Mouse (Mus musculus): ENCODE data around the gene Iqsec1. TPM values are rescaled to one million over a fixed set of nuclear protein-coding genes. Genes with fewer than 3 reads are reported as not detected.
A peak's percentile ranks its signal among the peaks of the same experiment; 100 is the strongest.

The Iqsec1 gene
- total RNA-seq, 1 experiment from 2014 or later = 104 TPM

- peak; percentile 50 for DNase-seq
Measured at GRCm38 (mm10) chr6:90618821-90619636, 369.5 kb downstream of the Iqsec1 start.

DNA sequence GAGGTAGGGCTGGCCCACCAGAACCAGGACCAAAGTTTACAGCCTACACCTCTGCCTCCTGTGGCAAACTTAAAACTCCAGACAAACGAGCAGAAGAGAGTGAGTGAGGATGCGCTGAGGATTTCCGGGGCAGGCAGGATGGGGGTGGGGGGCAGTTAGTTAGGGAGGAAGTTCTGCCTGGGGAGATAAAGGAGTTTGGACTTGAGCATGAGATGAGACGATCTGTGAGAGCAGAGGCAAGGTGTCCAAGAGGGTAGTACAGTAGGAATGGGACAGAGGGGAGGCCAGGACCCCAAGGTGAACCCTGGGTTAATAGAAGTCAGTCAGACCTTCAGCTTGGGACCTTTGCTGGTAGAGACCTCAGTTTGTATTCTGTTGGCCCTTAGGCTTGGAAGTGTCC lies 370.2 kb downstream of the Iqsec1 start:
- DNase-seq = no peak

- DNase-seq = no peak
Measured at GRCm38 (mm10) chr6:90616481-90616880, 372.0 kb downstream of the Iqsec1 start.

DNA sequence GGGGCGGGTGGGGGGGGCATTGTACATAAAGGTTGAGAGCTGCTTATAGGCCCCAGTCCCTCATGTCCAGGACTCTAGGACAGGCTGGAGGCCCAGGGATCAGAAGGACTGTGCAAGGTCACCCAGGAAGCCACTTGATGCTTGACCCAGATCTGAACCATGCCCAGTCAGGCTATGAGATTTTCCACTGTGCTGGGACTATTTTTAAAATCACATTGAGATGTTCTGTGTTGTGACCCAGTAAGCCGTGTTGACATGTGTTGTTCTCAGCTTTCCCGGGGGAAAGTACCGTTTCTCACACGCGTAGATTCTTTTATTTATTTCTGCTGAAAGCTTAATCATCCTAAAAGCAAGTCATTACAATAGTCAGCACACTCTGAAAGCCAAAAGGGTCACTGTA lies 372.5 kb downstream of the Iqsec1 start:
- no peak for DNase-seq

DNA sequence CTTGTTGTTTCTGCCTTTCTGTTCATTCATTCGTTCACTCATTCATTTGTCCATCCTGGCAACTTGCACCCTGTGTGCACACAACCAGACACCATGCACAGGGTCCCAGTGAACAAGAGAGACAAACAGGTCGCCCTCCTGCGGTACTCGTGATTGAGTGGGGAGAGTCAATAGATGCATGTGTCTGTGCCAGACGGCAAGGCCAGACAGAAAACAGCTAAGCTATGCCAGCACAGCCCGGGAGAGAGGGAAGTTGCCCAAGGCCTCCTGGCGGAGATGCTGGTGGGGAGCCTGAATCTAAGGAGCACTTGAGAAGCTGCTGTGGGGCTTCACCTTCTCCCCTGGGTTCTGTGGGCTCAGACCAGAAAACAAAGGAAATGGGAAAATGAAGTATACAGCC lies 373.1 kb downstream of the Iqsec1 start:
- DNase-seq = peak; percentile 53

- no peak for DNase-seq
Measured at GRCm38 (mm10) chr6:90613277-90613676, 375.2 kb downstream of the Iqsec1 start.

DNA sequence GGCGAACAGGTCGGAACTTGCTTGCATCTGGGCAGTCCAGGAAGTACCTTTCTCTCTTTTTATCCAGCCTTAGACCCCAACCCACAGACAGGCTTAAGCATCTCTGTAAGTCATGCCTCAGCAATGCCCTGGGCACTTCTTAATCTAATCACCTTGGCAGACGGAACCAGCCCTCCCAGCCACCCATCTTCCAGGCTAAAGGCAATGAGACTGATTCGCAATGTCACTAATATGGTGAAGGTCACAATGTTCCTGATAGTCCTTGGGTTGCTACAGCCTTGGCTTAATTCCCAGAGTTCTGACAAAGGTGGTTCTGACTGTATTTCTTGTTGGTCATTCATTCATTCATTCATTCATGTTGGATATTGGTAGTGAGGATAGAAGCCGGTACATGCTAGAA lies 378.2 kb downstream of the Iqsec1 start:
- DNase-seq = no peak

DNA sequence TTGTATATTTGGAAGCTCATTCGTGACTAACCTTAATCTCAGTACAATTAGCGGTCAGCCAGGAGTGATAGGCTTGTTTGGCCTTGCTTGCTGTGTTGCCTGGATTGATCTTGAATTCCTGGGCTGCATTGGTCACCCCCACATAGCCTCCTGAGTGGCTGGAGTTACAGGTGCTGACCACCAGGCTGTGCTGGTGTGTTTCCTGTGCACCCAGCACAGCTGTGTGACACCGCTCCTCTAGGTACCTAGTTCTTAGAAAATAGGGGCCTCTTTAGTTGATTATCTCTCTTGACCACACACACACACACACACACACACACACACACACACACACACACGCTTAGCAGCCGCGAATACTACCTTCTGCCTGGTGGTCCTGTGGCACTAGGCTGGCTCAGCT lies 380.3 kb downstream of the Iqsec1 start:
- DNase-seq = no peak

DNA sequence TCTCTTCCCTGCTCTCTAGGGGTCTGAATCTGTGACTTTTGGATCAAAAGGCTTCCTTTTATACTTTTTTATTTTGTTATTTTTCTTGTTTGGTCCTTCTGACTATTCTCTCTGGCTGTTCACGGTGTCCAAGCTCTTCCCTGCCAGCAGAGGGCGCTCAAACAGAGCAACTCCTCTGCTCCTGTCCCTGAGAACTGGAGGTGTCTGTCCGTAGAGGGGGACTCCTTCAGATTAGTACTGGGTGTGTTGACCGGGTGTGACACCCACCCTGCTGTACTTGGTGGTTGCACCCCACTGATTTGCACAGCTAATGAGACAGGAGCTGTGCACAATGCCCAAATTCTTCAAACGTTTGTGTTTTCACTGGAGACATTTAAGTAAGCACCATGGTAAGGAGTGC lies 381.3 kb downstream of the Iqsec1 start:
- peak; percentile 69 for DNase-seq

DNA sequence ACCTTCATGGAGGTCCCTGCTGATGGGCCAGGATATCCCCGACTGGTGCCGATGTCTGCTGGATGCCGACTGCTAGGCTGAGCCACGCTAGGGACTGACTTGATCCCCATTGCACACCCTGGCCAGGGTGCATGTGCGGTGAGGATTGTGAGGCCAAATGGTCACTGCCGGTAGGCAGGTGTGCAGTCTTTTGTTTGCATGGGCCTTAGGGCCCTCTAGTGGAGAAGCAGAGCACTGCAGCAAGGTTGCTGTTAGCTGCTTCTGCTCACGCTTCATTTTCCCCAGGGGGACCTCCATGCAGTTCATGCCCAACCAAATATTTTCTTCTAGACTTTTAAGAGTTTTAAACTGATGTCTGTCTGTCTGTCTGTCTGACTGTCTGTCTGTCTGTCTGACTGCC lies 381.9 kb downstream of the Iqsec1 start:
- DNase-seq = peak; percentile 53

Small RNA genes within 50 kb of the gene (microRNA-seq; reads per million reads assigned to microRNA genes)
- gene Gm24816 = 0 reads per million in 2 experiments

Other genes with a start within 250 kb of the Iqsec1 start
- gene Nup210, start 128.1 kb upstream of the Iqsec1 start, total RNA-seq (2021) = 3.9 and 6.3 TPM in 2 replicates
- 6.6 and 9.9 TPM in 2 replicates for gene Hdac11, start 168.0 kb upstream of the Iqsec1 start, total RNA-seq (2021)
- gene Fbln2, start 223.8 kb upstream of the Iqsec1 start, total RNA-seq (2021) = 10.1 and 11.3 TPM in 2 replicates

Data from adrenal gland, postnatal 25 days (tissue).